Mouse (Mus musculus) neural tube, embryonic 13.5 days (tissue): ENCODE measurements around the gene Wdr37. TPM values are rescaled to one million over a fixed set of nuclear protein-coding genes. Genes with fewer than 3 reads are reported as not detected.
A peak's percentile ranks its signal among the peaks of the same experiment; 100 is the strongest.
"Not testable (repeated sequence)": the region's sequence is repeated elsewhere in the genome, so short reads cannot be mapped to it uniquely, and the experiment has no call there.

Experiments
- ATAC-seq: fragments of 200-750 bp; cut with Nextera tagmentation; 2 replicates; pipeline ENCODE4 v1.8.0; 2017; ENCODE audit warnings: low read depth, mild to moderate bottlenecking, moderate TSS enrichment, moderate library complexity
- H3K27ac ChIP-seq: fragments of 300-500 bp; sonication (generic); replicated peaks from 2 replicates; pipeline ENCODE4 v1.5.1; 2015; ENCODE audit warnings: moderate library complexity, mild to moderate bottlenecking, inconsistent platforms
- H3K27me3 ChIP-seq: fragments of 300-500 bp; sonication (generic); 2 replicates; pipeline ENCODE4 v1.6.1; 2015; ENCODE audit warnings: mild to moderate bottlenecking, inconsistent platforms
- H3K36me3 ChIP-seq: fragments of 300-500 bp; sonication (generic); 2 replicates; pipeline ENCODE4 v1.6.1; 2015; ENCODE audit warnings: mild to moderate bottlenecking, inconsistent platforms
- H3K4me1 ChIP-seq: fragments of 300-500 bp; sonication (generic); replicated peaks from 2 replicates; pipeline ENCODE4 v1.6.1; 2015; ENCODE audit warnings: inconsistent platforms
- H3K4me2 ChIP-seq: fragments of 300-500 bp; sonication (generic); 2 replicates; pipeline ENCODE4 v1.6.1; 2015; ENCODE audit warnings: inconsistent platforms, mild to moderate bottlenecking, moderate library complexity
- H3K4me3 ChIP-seq: fragments of 300-500 bp; sonication (generic); 2 replicates; pipeline ENCODE4 v1.5.1; 2015; ENCODE audit warnings: mild to moderate bottlenecking, inconsistent platforms
- H3K9ac ChIP-seq: fragments of 300-500 bp; sonication (generic); 2 replicates; pipeline ENCODE4 v1.6.1; 2015; ENCODE audit warnings: moderate library complexity, mild to moderate bottlenecking, inconsistent platforms
- H3K9me3 ChIP-seq: fragments of 300-500 bp; sonication (generic); 2 replicates; pipeline ENCODE4 v1.6.1; 2016; ENCODE audit warnings: inconsistent platforms
- WGBS: fragments of 180-500 bp; shearing (Covaris S2); methylation state at CpG from one replicate; pipeline ENCODE4 v1.1.7; 2015; 5-methylcytosine and 5-hydroxymethylcytosine counted together
- polyA plus RNA-seq: library from polyadenylated mRNA; unstranded; fragments of >200 nt; fragmentation: Nextera tagmentation; extraction: Ambion mirVana; gene quantifications from 2 replicates; pipeline ENCODE4 v1.2.1, GENCODE M21; 2015

The Wdr37 gene
- 49.4 and 51.8 TPM in 2 replicates for polyA plus RNA-seq

- Histone ChIP-seq H3K9ac (peak within 1 kb of the TSS; percentile 91), H3K4me2 (peak within 1 kb of the TSS; percentile 84), H3K9me3 (no peaks in the 10 kb centered on the region), H3K4me1 (peaks cover 26% of the 10 kb centered on the region), H3K27ac (peak within 1 kb of the TSS; percentile 96), H3K36me3 (no peaks in the 10 kb centered on the region), H3K27me3 (no peaks in the 10 kb centered on the region), H3K4me3 (peak within 1 kb of the TSS; percentile 91)
- ATAC-seq: peak; percentile 60
- under 1% methylated on average over 18 of the region's 18 CpGs for WGBS
These were observed at the start of gene Wdr37 for GRCm38 (mm10) chr13:8871314-8871962. Wdr37 (minus strand) TSS chr13:8871909.

- H3K27me3 ChIP-seq, ATAC-seq, H3K4me3 ChIP-seq, H3K36me3 ChIP-seq, H3K9me3 ChIP-seq, H3K4me1 ChIP-seq, H3K9ac ChIP-seq, H3K27ac ChIP-seq, H3K4me2 ChIP-seq: not testable (repeated sequence)
- 89% methylated on average over 8 of the region's 8 CpGs for WGBS
These were observed 42.2 kb upstream of the Wdr37 start for GRCm38 (mm10) chr13:8913890-8914289.

GRCm38 (mm10) chr13:8905986-8906385 lies 34.3 kb upstream of the Wdr37 start:
- H3K4me2 ChIP-seq, ATAC-seq, H3K9ac ChIP-seq, H3K27ac ChIP-seq, H3K9me3 ChIP-seq, H3K4me1 ChIP-seq, H3K4me3 ChIP-seq, H3K36me3 ChIP-seq, H3K27me3 ChIP-seq: not testable (repeated sequence)
- 89% methylated on average over 2 of the region's 2 CpGs for WGBS

GRCm38 (mm10) chr13:8888603-8889002 lies 16.9 kb upstream of the Wdr37 start:
- Histone ChIP-seq H3K36me3 (peaks cover 32% of the 10 kb centered on the region), H3K4me3 (no peak overlapping the region), H3K4me2 (no peak overlapping the region), H3K27me3 (no peaks in the 10 kb centered on the region), H3K9me3 (no peaks in the 10 kb centered on the region), H3K27ac (no peak overlapping the region), H3K4me1 (peaks cover 27% of the 10 kb centered on the region), H3K9ac (no peak overlapping the region)
- whole genome bisulfite sequencing: 89% methylated on average over 1 of the region's 1 CpGs
- ATAC-seq: no peak

GRCm38 (mm10) chr13:8886185-8886560 lies 14.5 kb upstream of the Wdr37 start:
- H3K4me1 ChIP-seq: peaks cover 27% of the 10 kb centered on the region
- peak overlapping the region; percentile 71 for H3K4me2 ChIP-seq
- H3K27ac ChIP-seq: peak overlapping the region; percentile 98
- no peaks in the 10 kb centered on the region for H3K27me3 ChIP-seq
- ATAC-seq: no peak
- 5% methylated on average over 9 of the region's 9 CpGs for WGBS
- peaks cover 22% of the 10 kb centered on the region for H3K36me3 ChIP-seq
- no peaks in the 10 kb centered on the region for H3K9me3 ChIP-seq
- peak overlapping the region; percentile 84 for H3K9ac ChIP-seq
- peak overlapping the region; percentile 72 for H3K4me3 ChIP-seq

- Histone ChIP-seq H3K9me3 (no peaks in the 10 kb centered on the region), H3K4me3 (peak within 1 kb of the TSS; percentile 72), H3K9ac (peak within 1 kb of the TSS; percentile 84), H3K27ac (peak within 1 kb of the TSS; percentile 98), H3K4me2 (peak within 1 kb of the TSS; percentile 71), H3K4me1 (peaks cover 27% of the 10 kb centered on the region), H3K36me3 (peaks cover 22% of the 10 kb centered on the region), H3K27me3 (no peaks in the 10 kb centered on the region)
- WGBS: under 1% methylated on average over 46 of the region's 46 CpGs
- peak; percentile 100 for ATAC-seq
These were observed 13.9 kb upstream of the Wdr37 start, which contains the start of gene Idi1 for GRCm38 (mm10) chr13:8885445-8886184. Idi1 (plus strand) TSS chr13:8885501.

- 87% methylated on average over 5 of the region's 5 CpGs for WGBS
- not testable (repeated sequence) for ATAC-seq
These were observed 12.2 kb upstream of the Wdr37 start for GRCm38 (mm10) chr13:8883870-8884269.

GRCm38 (mm10) chr13:8881611-8882010 lies 9.9 kb upstream of the Wdr37 start:
- no peak overlapping the region for H3K9ac ChIP-seq
- no peak overlapping the region for H3K4me3 ChIP-seq
- no peaks in the 10 kb centered on the region for H3K36me3 ChIP-seq
- peaks cover 10% of the 10 kb centered on the region for H3K4me1 ChIP-seq
- WGBS: 58% methylated on average over 3 of the region's 3 CpGs
- H3K4me2 ChIP-seq: no peak overlapping the region
- no peaks in the 10 kb centered on the region for H3K27me3 ChIP-seq
- ATAC-seq: no peak
- no peak overlapping the region for H3K27ac ChIP-seq
- H3K9me3 ChIP-seq: no peaks in the 10 kb centered on the region

More at GRCm38 (mm10) chr13:8883870-8884269, 12.2 kb upstream of the Wdr37 start:
- H3K27me3 ChIP-seq, H3K9ac ChIP-seq, H3K4me2 ChIP-seq, H3K4me3 ChIP-seq, H3K27ac ChIP-seq, H3K9me3 ChIP-seq: not testable (repeated sequence)
- Histone ChIP-seq H3K4me1 (peaks cover 27% of the 10 kb centered on the region), H3K36me3 (peaks cover 10% of the 10 kb centered on the region)

- Histone ChIP-seq H3K4me3 (no peak overlapping the region), H3K27ac (no peak overlapping the region), H3K9me3 (no peaks in the 10 kb centered on the region), H3K9ac (no peak overlapping the region), H3K27me3 (no peaks in the 10 kb centered on the region), H3K4me1 (peaks cover 18% of the 10 kb centered on the region), H3K4me2 (no peak overlapping the region), H3K36me3 (no peaks in the 10 kb centered on the region)
- 89% methylated on average over 1 of the region's 1 CpGs for WGBS
- no peak for ATAC-seq
These were observed 2.1 kb upstream of the Wdr37 start for GRCm38 (mm10) chr13:8873776-8874175.

GRCm38 (mm10) chr13:8870510-8871313 lies 997 bp downstream of the Wdr37 start:
- Histone ChIP-seq H3K36me3 (no peaks in the 10 kb centered on the region), H3K4me1 (peaks cover 26% of the 10 kb centered on the region)
- under 1% methylated on average over 56 of the region's 57 CpGs for WGBS

GRCm38 (mm10) chr13:8870160-8870509 lies 1.6 kb downstream of the Wdr37 start:
- H3K4me1 ChIP-seq: peaks cover 26% of the 10 kb centered on the region
- peak overlapping the region; percentile 91 for H3K4me3 ChIP-seq
- H3K9me3 ChIP-seq: no peaks in the 10 kb centered on the region
- no peaks in the 10 kb centered on the region for H3K27me3 ChIP-seq
- WGBS: 7% methylated on average over 9 of the region's 9 CpGs
- H3K36me3 ChIP-seq: no peaks in the 10 kb centered on the region
- peak overlapping the region; percentile 91 for H3K9ac ChIP-seq
- no peak for ATAC-seq
- peak overlapping the region; percentile 96 for H3K27ac ChIP-seq
- peak overlapping the region; percentile 84 for H3K4me2 ChIP-seq

More at GRCm38 (mm10) chr13:8870510-8871313, 997 bp downstream of the Wdr37 start:
- peak; percentile 95 for ATAC-seq
- Histone ChIP-seq H3K9me3 (no peaks in the 10 kb centered on the region), H3K27me3 (no peaks in the 10 kb centered on the region), H3K4me3 (peak overlapping the region; percentile 91), H3K4me2 (peak overlapping the region; percentile 84), H3K9ac (peak overlapping the region; percentile 91), H3K27ac (peak overlapping the region; percentile 96)
